Comparison of ENCODE assay signal across 17 mouse cellular contexts in genomic region chr15:11607489-11607888, GRCm38 (mm10).
DNase-seq lines count a peak whose midpoint lies in the region; ATAC-seq and TF ChIP-seq lines count a peak whose summit lies in the region.
"Had no signal": no experiment of that assay in that cellular context is flagged by ENCODE, and none has a peak within 500 bp of the region (broad histone marks: within the 10 kb centered on the region; RNA-seq: fewer than 3 reads in every experiment).

No protein-coding gene starts in this region.

- H3K27ac ChIP-seq in layer of hippocampus, adult 2 months = peak overlapping the region; percentile 15; the same call in 1 of the 2 replicates
- H3K27ac ChIP-seq in forebrain, embryonic 16.5 days (ENCODE audit: low read length) = no peak overlapping the region
- H3K27ac ChIP-seq: left cerebral cortex, adult 2 months; limb, embryonic 10.5 days; liver, embryonic 12.5 days had no signal

- no peak for TF ChIP-seq CTCF in layer of hippocampus, adult 2 months (conservative IDR thresholded peaks at IDR 0.05)

- no peaks in the 10 kb centered on the region for H3K9me3 ChIP-seq in forebrain, embryonic 16.5 days (ENCODE audit: control insufficient read depth, low read length)
- H3K9me3 ChIP-seq: heart, embryonic 12.5 days; limb, embryonic 10.5 days; liver, embryonic 12.5 days had no signal

- H3K4me1 ChIP-seq in forebrain, embryonic 16.5 days (replicated peaks; ENCODE audit: control insufficient read depth, insufficient read depth, low read length) = no peaks in the 10 kb centered on the region
- H3K4me1 ChIP-seq: heart, embryonic 12.5 days; limb, embryonic 10.5 days; liver, embryonic 12.5 days had no signal

- no peak for DNase-seq in frontal cortex, postnatal 14 days (ENCODE audit: low spot score in 2 of 2)
- DNase-seq in layer of hippocampus, adult 2 months (ENCODE audit: low spot score in 2 of 2) = peak in 1 of 2 experiments; percentile 49
- DNase-seq in layer of hippocampus, adult 8-10 months (ENCODE audit: low spot score in 2 of 2) = no peak
- peak; percentile 18 for DNase-seq in Muller cell, postnatal 12 days (ENCODE audit: inconsistent ontology term)
- no peak for DNase-seq in yolk sac, embryonic 10.5 days (ENCODE audit: low spot score)
- no peak for DNase-seq in cerebellum, adult 18-20 months
- DNase-seq: cerebellum, postnatal 14 days; embryo, embryonic 11 days; gastrocnemius, postnatal 36 days; right cerebral cortex, adult 18-20 months; thymus, adult 2 months had no signal

- H3K4me3 ChIP-seq in layer of hippocampus, adult 2 months = no peak overlapping the region
- no peak overlapping the region for H3K4me3 ChIP-seq in forebrain, embryonic 16.5 days (replicated peaks; ENCODE audit: low read length)
- H3K4me3 ChIP-seq: heart, embryonic 12.5 days; left cerebral cortex, adult 2 months; limb, embryonic 10.5 days; liver, embryonic 12.5 days had no signal

- peak; percentile 41; the same call in 1 of the 2 replicates for ATAC-seq in frontal cortex, adult (ENCODE audit: low TSS enrichment)
- peak; percentile 93 for ATAC-seq in forebrain, embryonic 16.5 days
- ATAC-seq: liver, embryonic 12.5 days had no signal

- no peak overlapping the region for H3K9ac ChIP-seq in forebrain, embryonic 16.5 days (replicated peaks; ENCODE audit: low read depth, low read length)
- H3K9ac ChIP-seq: heart, embryonic 12.5 days; liver, embryonic 12.5 days had no signal

- no peak overlapping the region for H3K4me2 ChIP-seq in forebrain, embryonic 16.5 days (ENCODE audit: low read length)
- H3K4me2 ChIP-seq: heart, embryonic 12.5 days; liver, embryonic 12.5 days had no signal

- no peaks in the 10 kb centered on the region for H3K36me3 ChIP-seq in forebrain, embryonic 16.5 days (ENCODE audit: control insufficient read depth, insufficient read depth)
- H3K36me3 ChIP-seq: heart, embryonic 12.5 days; limb, embryonic 10.5 days; liver, embryonic 12.5 days had no signal

- H3K27me3 ChIP-seq in forebrain, embryonic 16.5 days (replicated peaks; ENCODE audit: control insufficient read depth, insufficient read depth, low read length) = no peaks in the 10 kb centered on the region
- H3K27me3 ChIP-seq: heart, embryonic 12.5 days; liver, embryonic 12.5 days had no signal
